Mouse (Mus musculus): ENCODE data around the gene Wdr54. TPM values are rescaled to one million over a fixed set of nuclear protein-coding genes. Genes with fewer than 3 reads are reported as not detected.

Wdr54 gene
- total and polyA plus RNA-seq, 3 experiments, result 1.9 to 10.3 (median 7.8) TPM

- Histone ChIP-seq H3K4me1 (ENCODE audit: control insufficient read depth in 1 of 2, insufficient read depth in 2 of 2) (peaks cover 27 to 75% of the 10 kb centered on the region in 2 experiments), H3K9ac (ENCODE audit: insufficient read depth, low read depth) (no peak overlapping the region), H3K9me3 (replicated peaks; ENCODE audit: low read length) (no peaks in the 10 kb centered on the region), H3K79me2 (replicated peaks; ENCODE audit: control insufficient read depth, extremely low read depth, insufficient read depth, poor library complexity, severe bottlenecking) (peaks cover 14% of the 10 kb centered on the region; the same call in 1 of the 2 replicates), H3K27me3 (replicated peaks) (no peaks in the 10 kb centered on the region), H3K36me3 (replicated peaks in 1 of 2; ENCODE audit: control insufficient read depth in 1 of 2, insufficient read depth in 1 of 2, low read length in 1 of 2) (peaks cover 18 to 38% of the 10 kb centered on the region in 2 experiments), H3K4me2 (ENCODE audit: insufficient read depth, low read depth, poor library complexity, severe bottlenecking) (no peak overlapping the region), H3K27ac (ENCODE audit: insufficient read depth, low read depth) (no peak overlapping the region), H3K4me3 (replicated peaks in 1 of 3; ENCODE audit: low read depth in 2 of 3, low read length in 2 of 3, poor library complexity in 1 of 3) (no peak overlapping the region)
- in situ Hi-C loops (cut with MboI; ENCODE audit: low pct_ligation_motif_present, low pct_unique_long_range_greater_than_20kb, low sequenced_read_pairs) (loop anchor here (5.0 kb wide), 1 partner anchor 38 kb away; the partner anchor contains the start of genes 1700003E16Rik and Wdr54), dilution Hi-C loops (cut with MboI; ENCODE audit: extremely low pct_ligation_motif_present, extremely low pct_unique_long_range_greater_than_20kb, low sequenced_read_pairs) (no loop called here)
- TF ChIP-seq UBTF (IDR thresholded peaks at IDR 0.05; ENCODE audit: low read depth, low read length), result no peak
- no peak for DNase-seq (ENCODE audit: extremely low read depth)
Observed at GRCm38 (mm10) chr6:83119734-83120051, 36.5 kb downstream of the Wdr54 start.

- in situ Hi-C loops (cut with MboI; ENCODE audit: low pct_ligation_motif_present, low pct_unique_long_range_greater_than_20kb, low sequenced_read_pairs), result loop anchor here (5.0 kb wide), 1 partner anchor 38 kb away; the partner anchor contains the start of genes 1700003E16Rik and Wdr54
- Histone ChIP-seq H3K4me1 (ENCODE audit: control insufficient read depth in 1 of 2, insufficient read depth in 2 of 2) (peaks cover 29 to 77% of the 10 kb centered on the region in 2 experiments), H3K4me3 (replicated peaks in 1 of 3; ENCODE audit: low read depth in 2 of 3, low read length in 2 of 3, poor library complexity in 1 of 3) (no peak overlapping the region), H3K4me2 (ENCODE audit: insufficient read depth, low read depth, poor library complexity, severe bottlenecking) (no peak overlapping the region), H3K27ac (ENCODE audit: insufficient read depth, low read depth) (no peak overlapping the region), H3K9me3 (replicated peaks; ENCODE audit: low read length) (no peaks in the 10 kb centered on the region), H3K36me3 (replicated peaks in 1 of 2; ENCODE audit: control insufficient read depth in 1 of 2, insufficient read depth in 1 of 2, low read length in 1 of 2) (peaks cover 18 to 38% of the 10 kb centered on the region in 2 experiments), H3K79me2 (replicated peaks; ENCODE audit: control insufficient read depth, extremely low read depth, insufficient read depth, poor library complexity, severe bottlenecking) (peaks cover 20% of the 10 kb centered on the region), H3K27me3 (replicated peaks) (no peaks in the 10 kb centered on the region), H3K9ac (ENCODE audit: insufficient read depth, low read depth) (no peak overlapping the region)
- TF ChIP-seq POLR2A (IDR thresholded peaks at IDR 0.05; ENCODE audit: low read depth, low read length) (0 out of 2 replicates have a peak, but pooled peaks have one; percentile 18), POLR2AphosphoS2 (IDR thresholded peaks at IDR 0.05; ENCODE audit: low read depth, low read length) (peak; percentile 65; the same call in 1 of the 2 replicates), ZNF384 (IDR thresholded peaks at IDR 0.05; ENCODE audit: low read depth, low read length) (no peak)
- dilution Hi-C loops (cut with MboI; ENCODE audit: extremely low pct_ligation_motif_present, extremely low pct_unique_long_range_greater_than_20kb, low sequenced_read_pairs), result no loop called here
- peak; percentile 65 for DNase-seq (ENCODE audit: extremely low read depth)
Observed at GRCm38 (mm10) chr6:83118825-83119733, 37.1 kb downstream of the Wdr54 start.

- Histone ChIP-seq H3K4me2 (ENCODE audit: insufficient read depth, low read depth, poor library complexity, severe bottlenecking) (no peak overlapping the region), H3K9ac (ENCODE audit: insufficient read depth, low read depth) (no peak overlapping the region), H3K27me3 (replicated peaks) (no peaks in the 10 kb centered on the region), H3K9me3 (replicated peaks; ENCODE audit: low read length) (no peaks in the 10 kb centered on the region), H3K27ac (ENCODE audit: insufficient read depth, low read depth) (no peak overlapping the region), H3K36me3 (replicated peaks in 1 of 2; ENCODE audit: control insufficient read depth in 1 of 2, insufficient read depth in 1 of 2, low read length in 1 of 2) (peaks cover 18 to 35% of the 10 kb centered on the region in 2 experiments), H3K4me1 (ENCODE audit: control insufficient read depth in 1 of 2, insufficient read depth in 2 of 2) (peaks cover 30 to 78% of the 10 kb centered on the region in 2 experiments), H3K79me2 (replicated peaks; ENCODE audit: control insufficient read depth, extremely low read depth, insufficient read depth, poor library complexity, severe bottlenecking) (peaks cover 22% of the 10 kb centered on the region), H3K4me3 (replicated peaks in 1 of 3; ENCODE audit: low read depth in 2 of 3, low read length in 2 of 3, poor library complexity in 1 of 3) (no peak overlapping the region)
- no peak for DNase-seq (ENCODE audit: extremely low read depth)
- in situ Hi-C loops (cut with MboI; ENCODE audit: low pct_ligation_motif_present, low pct_unique_long_range_greater_than_20kb, low sequenced_read_pairs), result loop anchor here (5.0 kb wide), 1 partner anchor 39 kb away; the partner anchor contains the start of genes 1700003E16Rik and Wdr54
- dilution Hi-C loops (cut with MboI; ENCODE audit: extremely low pct_ligation_motif_present, extremely low pct_unique_long_range_greater_than_20kb, low sequenced_read_pairs), result no loop called here
- 0 out of 2 replicates have a peak, but pooled peaks have one; percentile 16 for TF ChIP-seq CHD2 (IDR thresholded peaks at IDR 0.05; ENCODE audit: low read length)
- no peak for TF ChIP-seq MAFK (IDR thresholded peaks at IDR 0.05; ENCODE audit: insufficient replicate concordance, low read length)
- no peak for TF ChIP-seq UBTF (IDR thresholded peaks at IDR 0.05; ENCODE audit: low read depth, low read length)
Observed at GRCm38 (mm10) chr6:83118369-83118768, 37.8 kb downstream of the Wdr54 start.

All from CH12.LX (cell line).